Mouse (Mus musculus) stomach, embryonic 14.5 days (tissue): ENCODE measurements at regions not wholly inside any gene's neighbourhood (a gene's known extent, or its start where the extent isn't known, plus 50 kb on each side); places are given as distances from the start of the nearest gene placed in this dataset.

ENCODE experiments used
- ATAC-seq: fragments of 200-750 bp; cut with Nextera tagmentation; 2 replicates; pipeline ENCODE4 v1.8.0; 2017; ENCODE audit warnings: low read depth, moderate TSS enrichment; ENCODE audit not compliant: insufficient number of reproducible peaks, insufficient read depth, low FRiP score
- H3K27ac ChIP-seq: fragments of 300-500 bp; sonication (generic); 2 replicates; pipeline ENCODE4 v1.5.1; 2014; ENCODE audit warnings: mild to moderate bottlenecking, low read length, moderate library complexity, mixed read lengths
- H3K27me3 ChIP-seq: fragments of 300-500 bp; sonication (generic); 2 replicates; pipeline ENCODE4 v1.6.1; 2014; ENCODE audit warnings: low read length, control low read depth, mixed read lengths; ENCODE audit not compliant: control insufficient read depth, insufficient read depth
- H3K36me3 ChIP-seq: fragments of 300-500 bp; sonication (generic); 2 replicates; pipeline ENCODE4 v1.6.1; 2014; ENCODE audit warnings: mild to moderate bottlenecking, control low read depth, low read length, moderate library complexity, mixed read lengths; ENCODE audit not compliant: control insufficient read depth, insufficient read depth
- H3K4me1 ChIP-seq: fragments of 300-500 bp; sonication (generic); 2 replicates; pipeline ENCODE4 v1.6.1; 2014; ENCODE audit warnings: low read length, control low read depth, mixed read lengths; ENCODE audit not compliant: control insufficient read depth, insufficient read depth
- H3K4me2 ChIP-seq: fragments of 300-500 bp; sonication (generic); replicated peaks from 2 replicates; pipeline ENCODE4 v1.6.1; 2014; ENCODE audit warnings: low read depth, low read length, control low read depth
- H3K4me3 ChIP-seq: fragments of 300-500 bp; sonication (generic); 2 replicates; pipeline ENCODE4 v1.5.1; 2014; ENCODE audit warnings: low read depth, low read length, control low read depth
- H3K9ac ChIP-seq: fragments of 300-500 bp; sonication (generic); replicated peaks from 2 replicates; pipeline ENCODE4 v1.6.1; 2014; ENCODE audit warnings: low read depth, mild to moderate bottlenecking, control low read depth, low read length, moderate library complexity, mixed read lengths
- H3K9me3 ChIP-seq: fragments of 300-500 bp; sonication (generic); 2 replicates; pipeline ENCODE4 v1.6.1; 2016; ENCODE audit warnings: low read depth, low read length, control low read depth; ENCODE audit not compliant: control insufficient read depth
- WGBS: fragments of 180-500 bp; shearing (Covaris S2); extraction: QIAGEN DNeasy Blood & Tissue Kit; methylation state at CpG from one replicate; pipeline ENCODE4 v1.1.7; 2014; 5-methylcytosine and 5-hydroxymethylcytosine counted together

- H3K27me3 ChIP-seq, result no peaks in the 10 kb centered on the region
- H3K9me3 ChIP-seq, result no peaks in the 10 kb centered on the region
- WGBS, result 53% methylated on average over 3 of the region's 3 CpGs
- H3K36me3 ChIP-seq, result no peaks in the 10 kb centered on the region
- H3K4me1 ChIP-seq, result no peaks in the 10 kb centered on the region
- no peak overlapping the region for H3K9ac ChIP-seq
- no peak for ATAC-seq
- no peak overlapping the region for H3K27ac ChIP-seq
- H3K4me2 ChIP-seq, result no peak overlapping the region
- no peak overlapping the region for H3K4me3 ChIP-seq
Measured at GRCm38 (mm10) chr13:99583841-99584240, 67.5 kb upstream of the Map1b start.

DNA sequence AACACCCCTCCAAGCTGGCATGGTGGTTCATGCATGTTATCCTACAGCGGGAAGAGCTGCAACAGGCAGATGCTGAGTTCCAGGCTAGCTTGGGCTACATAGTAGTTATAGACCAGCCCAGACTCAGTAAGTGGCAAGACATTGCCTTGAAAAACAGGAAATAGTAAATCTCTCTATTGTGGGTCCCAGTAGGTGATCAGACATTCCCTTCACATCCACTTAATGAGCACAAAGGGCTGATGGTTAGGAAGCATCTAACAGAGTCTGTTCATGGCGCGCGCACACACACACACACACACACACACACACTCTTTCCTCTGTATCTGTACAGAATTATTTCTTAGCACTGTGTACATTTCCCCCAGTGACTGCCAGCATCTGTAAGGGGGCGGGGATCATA lies 64.0 kb upstream of the Map1b start:
- 96% methylated on average over 5 of the region's 5 CpGs for WGBS
- H3K36me3 ChIP-seq, result no peaks in the 10 kb centered on the region

DNA sequence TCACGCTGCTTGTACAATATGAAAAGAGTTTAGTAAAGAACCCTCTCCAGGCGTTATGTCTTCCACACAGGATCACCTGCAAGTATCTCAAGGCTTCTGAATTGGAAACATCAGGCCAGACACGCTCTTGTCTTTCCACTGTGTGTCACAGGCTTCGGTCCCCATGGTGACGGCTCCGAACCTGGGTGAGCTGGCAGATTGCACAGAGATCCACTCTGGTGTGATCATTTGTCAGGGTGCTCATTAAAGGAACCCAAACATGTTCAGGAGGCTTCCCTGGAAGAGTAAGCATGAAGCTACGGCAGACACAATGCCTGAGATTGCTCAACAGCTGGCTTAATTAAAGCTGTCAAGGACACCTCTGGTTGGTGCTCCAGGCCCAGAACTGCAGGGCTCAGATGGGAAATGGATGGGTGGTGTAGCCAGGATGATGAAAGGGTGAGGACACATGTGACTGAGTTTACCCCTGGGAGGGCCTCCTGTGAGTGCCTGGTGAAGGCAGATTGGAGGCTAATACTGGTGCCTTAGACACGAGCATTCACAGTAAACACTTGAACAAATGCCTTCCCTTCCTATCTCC lies 63.3 kb upstream of the Map1b start:
- Histone ChIP-seq H3K27me3 (no peaks in the 10 kb centered on the region), H3K36me3 (no peaks in the 10 kb centered on the region), H3K9me3 (no peaks in the 10 kb centered on the region), H3K9ac (no peak overlapping the region), H3K4me2 (no peak overlapping the region), H3K27ac (no peak overlapping the region), H3K4me1 (no peaks in the 10 kb centered on the region), H3K4me3 (no peak overlapping the region)
- no peak for ATAC-seq
- WGBS, result 66% methylated on average over 8 of the region's 8 CpGs

More for the DNA sequence above, 64.0 kb upstream of the Map1b start:
- Histone ChIP-seq H3K9ac (no peak overlapping the region), H3K27ac (no peak overlapping the region), H3K4me1 (no peaks in the 10 kb centered on the region), H3K9me3 (no peaks in the 10 kb centered on the region), H3K4me2 (no peak overlapping the region), H3K4me3 (no peak overlapping the region), H3K27me3 (no peaks in the 10 kb centered on the region)
- ATAC-seq, result no peak

GRCm38 (mm10) chr13:99577686-99578085 lies 61.3 kb upstream of the Map1b start:
- ATAC-seq, result no peak
- no peaks in the 10 kb centered on the region for H3K27me3 ChIP-seq
- no peak overlapping the region for H3K27ac ChIP-seq
- no peaks in the 10 kb centered on the region for H3K36me3 ChIP-seq
- H3K4me3 ChIP-seq, result no peak overlapping the region
- H3K9me3 ChIP-seq, result no peaks in the 10 kb centered on the region
- H3K4me1 ChIP-seq, result no peaks in the 10 kb centered on the region
- WGBS, result 68% methylated on average over 4 of the region's 4 CpGs
- H3K4me2 ChIP-seq, result no peak overlapping the region
- no peak overlapping the region for H3K9ac ChIP-seq

- Histone ChIP-seq H3K27ac (no peak overlapping the region), H3K36me3 (no peaks in the 10 kb centered on the region), H3K27me3 (no peaks in the 10 kb centered on the region), H3K9me3 (no peaks in the 10 kb centered on the region), H3K9ac (no peak overlapping the region), H3K4me3 (no peak overlapping the region), H3K4me2 (no peak overlapping the region), H3K4me1 (no peaks in the 10 kb centered on the region)
- 84% methylated on average over 7 of the region's 7 CpGs for WGBS
- ATAC-seq, result no peak
Measured at GRCm38 (mm10) chr13:99573021-99573420, 56.7 kb upstream of the Map1b start.

GRCm38 (mm10) chr13:99572381-99572780 lies 56.0 kb upstream of the Map1b start:
- H3K4me3 ChIP-seq, result no peak overlapping the region
- H3K4me1 ChIP-seq, result no peaks in the 10 kb centered on the region
- no peaks in the 10 kb centered on the region for H3K27me3 ChIP-seq
- no peak overlapping the region for H3K27ac ChIP-seq
- H3K9me3 ChIP-seq, result no peaks in the 10 kb centered on the region
- no peak for ATAC-seq
- H3K36me3 ChIP-seq, result no peaks in the 10 kb centered on the region
- H3K4me2 ChIP-seq, result no peak overlapping the region
- WGBS, result 90% methylated on average over 5 of the region's 5 CpGs
- H3K9ac ChIP-seq, result no peak overlapping the region
